8 mouse cellular contexts compared by ENCODE assay signal in the genomic region with DNA sequence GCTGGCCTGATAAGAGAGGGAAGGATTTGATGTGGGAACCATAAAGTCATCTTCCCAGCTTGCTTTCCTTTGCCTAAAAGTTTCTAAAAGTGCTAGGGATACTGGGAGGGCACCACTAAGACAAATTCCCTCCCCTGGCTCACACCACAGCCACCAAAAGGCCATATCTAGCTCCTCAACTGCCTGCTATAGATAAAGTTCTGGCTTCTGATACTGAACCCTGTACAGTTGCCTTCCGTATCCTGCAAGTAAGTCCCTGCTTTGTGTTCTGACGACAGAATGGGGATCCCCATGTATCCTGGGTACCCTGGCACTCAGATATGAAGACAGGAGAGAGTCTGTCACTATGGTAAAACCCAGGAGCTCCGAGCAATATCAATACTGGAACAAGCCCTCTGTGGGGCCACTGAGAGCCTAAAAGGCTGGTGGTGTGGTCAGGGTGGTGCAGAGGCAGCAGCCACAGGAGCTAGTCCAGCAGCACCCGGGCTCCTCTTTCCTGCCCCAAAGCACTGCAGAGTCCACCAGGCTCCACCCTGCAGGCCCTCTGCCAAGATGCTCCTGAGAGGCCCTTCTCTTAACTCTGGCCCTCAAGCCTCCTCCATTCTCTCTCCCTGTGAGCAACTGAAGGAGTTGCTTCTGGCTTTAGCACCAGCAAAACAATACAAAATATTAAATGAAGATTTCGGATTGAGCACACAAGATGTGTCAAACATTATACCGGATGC. TPM values are rescaled to one million over a fixed set of nuclear protein-coding genes. Genes with fewer than 3 reads are reported as not detected.
DNase-seq lines count a peak whose midpoint lies in the region; ATAC-seq and TF ChIP-seq lines count a peak whose summit lies in the region.

No protein-coding gene starts in this region.

- H3K4me1 ChIP-seq in heart, adult 2 months (ENCODE audit: control insufficient read depth, insufficient read depth, low read length), result peaks cover 2% of the 10 kb centered on the region; the same call in 1 of the 2 replicates
- peaks cover 8% of the 10 kb centered on the region for H3K4me1 ChIP-seq in heart, embryonic 11.5 days (ENCODE audit: control insufficient read depth, insufficient read depth, low read length)
- H3K4me1 ChIP-seq in hindbrain, embryonic 14.5 days (replicated peaks; ENCODE audit: control insufficient read depth, insufficient read depth, low read length), result peaks cover 53% of the 10 kb centered on the region
- H3K4me1 ChIP-seq in midbrain, embryonic 12.5 days, result peaks cover 59% of the 10 kb centered on the region

- peak; percentile 59 to 60 for DNase-seq in heart, adult 2 months
- DNase-seq in cerebellum, postnatal 14 days, result peak; percentile 63 to 71
- DNase-seq in hindbrain, embryonic 14.5 days (ENCODE audit: low spot score), result no peak
- DNase-seq in layer of hippocampus, adult 18-20 months (ENCODE audit: low spot score in 2 of 2), result no peak
- no peak for DNase-seq in left cerebral cortex, postnatal 4 days
- DNase-seq in frontal cortex, postnatal 36 days (ENCODE audit: low spot score in 2 of 2), result no peak

- no peaks in the 10 kb centered on the region for H3K9me3 ChIP-seq in heart, embryonic 11.5 days (replicated peaks; ENCODE audit: control insufficient read depth, low read length)
- H3K9me3 ChIP-seq in hindbrain, embryonic 14.5 days (ENCODE audit: control insufficient read depth, low read length), result no peaks in the 10 kb centered on the region
- no peaks in the 10 kb centered on the region for H3K9me3 ChIP-seq in midbrain, embryonic 12.5 days

- TF ChIP-seq POLR2A in heart, adult 2 months (IDR thresholded peaks at IDR 0.05; ENCODE audit: insufficient read depth, low read depth, low read length), result no peak

- TF ChIP-seq EP300 in heart, adult 2 months (IDR thresholded peaks at IDR 0.05; ENCODE audit: insufficient read depth, low read depth, low read length), result no peak

- no peak overlapping the region for H3K27ac ChIP-seq in heart, adult 2 months
- no peak overlapping the region for H3K27ac ChIP-seq in heart, embryonic 11.5 days (ENCODE audit: low read depth, low read length)
- peak overlapping the region; percentile 81 for H3K27ac ChIP-seq in hindbrain, embryonic 14.5 days
- H3K27ac ChIP-seq in midbrain, embryonic 12.5 days (replicated peaks), result peak overlapping the region; percentile 79

- no peak for ATAC-seq in heart, embryonic 11.5 days (replicated peaks; ENCODE audit: insufficient number of reproducible peaks, low FRiP score, low TSS enrichment)
- ATAC-seq in hindbrain, embryonic 14.5 days (ENCODE audit: low FRiP score), result no peak
- ATAC-seq in midbrain, embryonic 12.5 days (ENCODE audit: low FRiP score, low read depth), result no peak

- no peak overlapping the region for H3K4me3 ChIP-seq in heart, adult 2 months
- no peak overlapping the region for H3K4me3 ChIP-seq in heart, embryonic 11.5 days (ENCODE audit: low read depth, low read length)
- no peak overlapping the region for H3K4me3 ChIP-seq in hindbrain, embryonic 14.5 days (replicated peaks; ENCODE audit: low read length)
- H3K4me3 ChIP-seq in midbrain, embryonic 12.5 days, result no peak overlapping the region

- 50% methylated on average over 6 of the region's 6 CpGs for WGBS in heart, adult 2 months
- WGBS in heart, embryonic 11.5 days (ENCODE audit: insufficient replicate concordance), result 74% methylated on average over 6 of the region's 6 CpGs
- WGBS in hindbrain, embryonic 14.5 days, result 74% methylated on average over 6 of the region's 6 CpGs
- WGBS in midbrain, embryonic 12.5 days, result 72% methylated on average over 6 of the region's 6 CpGs

- no peak overlapping the region for H3K4me2 ChIP-seq in heart, embryonic 11.5 days
- H3K4me2 ChIP-seq in hindbrain, embryonic 14.5 days (replicated peaks), result peak overlapping the region; percentile 72
- peak overlapping the region; percentile 92 for H3K4me2 ChIP-seq in midbrain, embryonic 12.5 days (replicated peaks)

- no peaks in the 10 kb centered on the region for H3K36me3 ChIP-seq in heart, adult 2 months (ENCODE audit: control insufficient read depth, insufficient read depth, low read length)
- no peaks in the 10 kb centered on the region for H3K36me3 ChIP-seq in heart, embryonic 11.5 days (ENCODE audit: control insufficient read depth, insufficient read depth, low read length)
- H3K36me3 ChIP-seq in hindbrain, embryonic 14.5 days (replicated peaks; ENCODE audit: control insufficient read depth, insufficient read depth), result peaks cover 21% of the 10 kb centered on the region
- peaks cover 20% of the 10 kb centered on the region for H3K36me3 ChIP-seq in midbrain, embryonic 12.5 days

- no peak overlapping the region for H3K9ac ChIP-seq in heart, adult 2 months (ENCODE audit: low read depth, low read length)
- H3K9ac ChIP-seq in heart, embryonic 11.5 days (ENCODE audit: low read depth, low read length), result no peak overlapping the region
- peak overlapping the region; percentile 13; the same call in 1 of the 2 replicates for H3K9ac ChIP-seq in hindbrain, embryonic 14.5 days
- no peak overlapping the region; the same call in 1 of the 2 replicates for H3K9ac ChIP-seq in midbrain, embryonic 12.5 days (replicated peaks)

- no peaks in the 10 kb centered on the region for H3K79me2 ChIP-seq in heart, adult 2 months (replicated peaks; ENCODE audit: control insufficient read depth, insufficient read depth, low read length)

- no peaks in the 10 kb centered on the region for H3K27me3 ChIP-seq in heart, adult 2 months (ENCODE audit: control insufficient read depth, insufficient read depth, low read length)
- peaks cover 55% of the 10 kb centered on the region for H3K27me3 ChIP-seq in heart, embryonic 11.5 days (ENCODE audit: control insufficient read depth, insufficient read depth, low read length)
- no peaks in the 10 kb centered on the region for H3K27me3 ChIP-seq in hindbrain, embryonic 14.5 days (ENCODE audit: control insufficient read depth, insufficient read depth, low read length)
- H3K27me3 ChIP-seq in midbrain, embryonic 12.5 days, result peaks cover 12% of the 10 kb centered on the region; the same call in 1 of the 2 replicates

- intact Hi-C loops in heart, adult 2 months (cut with DNase I), result no loop called here
- intact Hi-C loops in left cerebral cortex, postnatal 4 days (cut with DNase I), result no loop called here

- no peak for TF ChIP-seq CTCF in heart, adult 2 months (IDR thresholded peaks at IDR 0.05)

RNA-seq across cellular contexts. Expression of a gene that starts 8.0 kb away (rescaled TPM):
- 1 to 10 TPM in 1 of 2 experiments, under 1 TPM in 1; 0.63 to 1.1 TPM for total RNA-seq in heart, adult 2 months (2021)
- polyA plus RNA-seq in heart, adult 2 months (2012; rRNA removed), result 2.4 and 2.8 TPM in 2 replicates
- 0.67 and 0.89 TPM in 2 replicates for polyA plus RNA-seq in heart, embryonic 11.5 days (2014; fragmentation: Nextera tagmentation; extraction: Ambion mirVana)
- polyA plus RNA-seq in hindbrain, embryonic 14.5 days (2014; fragmentation: Nextera tagmentation; extraction: Ambion mirVana), result 2.9 and 4.2 TPM in 2 replicates
- polyA plus RNA-seq in midbrain, embryonic 12.5 days (2016; fragmentation: Nextera tagmentation; extraction: Ambion mirVana), result 7.4 TPM in 2 replicates
- 1 to 10 TPM; 3.7 to 6.2 TPM for total RNA-seq in layer of hippocampus, adult 18-20 months (2021)
- total RNA-seq in left cerebral cortex, postnatal 4 days (2021), result 1 to 10 TPM; 2.8 to 3.2 TPM

RNA-seq across cellular contexts. Expression of a gene that starts 10.7 kb away (rescaled TPM):
- 1 to 10 TPM; 3.8 to 4.5 TPM for total RNA-seq in heart, adult 2 months (2021)
- polyA plus RNA-seq in heart, adult 2 months (2012; rRNA removed), result 6.9 and 7.1 TPM in 2 replicates
- polyA plus RNA-seq in heart, embryonic 11.5 days (2014; fragmentation: Nextera tagmentation; extraction: Ambion mirVana), result 2.7 and 4.1 TPM in 2 replicates
- polyA plus RNA-seq in hindbrain, embryonic 14.5 days (2014; fragmentation: Nextera tagmentation; extraction: Ambion mirVana), result 68.8 and 74.5 TPM in 2 replicates
- polyA plus RNA-seq in midbrain, embryonic 12.5 days (2016; fragmentation: Nextera tagmentation; extraction: Ambion mirVana), result 105 and 112 TPM in 2 replicates
- 100 to 1,000 TPM; 350 to 365 TPM for total RNA-seq in layer of hippocampus, adult 18-20 months (2021)
- 100 to 1,000 TPM; 306 to 339 TPM for total RNA-seq in left cerebral cortex, postnatal 4 days (2021)

RNA-seq across cellular contexts. Expression of a gene that starts 15.7 kb away (rescaled TPM):
- total RNA-seq in heart, adult 2 months (2021), result not detected
- 0.50 and 0.84 TPM in 2 replicates for polyA plus RNA-seq in heart, adult 2 months (2012; rRNA removed)
- 0.93 and 2.0 TPM in 2 replicates for polyA plus RNA-seq in heart, embryonic 11.5 days (2014; fragmentation: Nextera tagmentation; extraction: Ambion mirVana)
- polyA plus RNA-seq in hindbrain, embryonic 14.5 days (2014; fragmentation: Nextera tagmentation; extraction: Ambion mirVana), result 2.0 and 2.4 TPM in 2 replicates
- polyA plus RNA-seq in midbrain, embryonic 12.5 days (2016; fragmentation: Nextera tagmentation; extraction: Ambion mirVana), result 4.7 and 7.4 TPM in 2 replicates
- total RNA-seq in layer of hippocampus, adult 18-20 months (2021), result under 1 TPM; 0.20 to 0.86 TPM
- under 1 TPM; 0.60 to 0.72 TPM for total RNA-seq in left cerebral cortex, postnatal 4 days (2021)

RNA-seq across cellular contexts. Expression of a gene that starts 15.9 kb away (rescaled TPM):
- 10 to 100 TPM; 19.6 to 23.1 TPM for total RNA-seq in heart, adult 2 months (2021)
- 35.6 and 36.8 TPM in 2 replicates for polyA plus RNA-seq in heart, adult 2 months (2012; rRNA removed)
- polyA plus RNA-seq in heart, embryonic 11.5 days (2014; fragmentation: Nextera tagmentation; extraction: Ambion mirVana), result 12.5 and 13.6 TPM in 2 replicates
- polyA plus RNA-seq in hindbrain, embryonic 14.5 days (2014; fragmentation: Nextera tagmentation; extraction: Ambion mirVana), result 32.7 TPM in 2 replicates
- polyA plus RNA-seq in midbrain, embryonic 12.5 days (2016; fragmentation: Nextera tagmentation; extraction: Ambion mirVana), result 26.1 and 27.2 TPM in 2 replicates
- 10 to 100 TPM; 31.7 to 32.8 TPM for total RNA-seq in layer of hippocampus, adult 18-20 months (2021)
- total RNA-seq in left cerebral cortex, postnatal 4 days (2021), result 10 to 100 TPM; 34.0 to 34.5 TPM

RNA-seq across cellular contexts. Expression of a gene that starts 43.5 kb away (rescaled TPM):
- 10 to 100 TPM; 12.7 to 29.3 TPM for total RNA-seq in heart, adult 2 months (2021)
- 19.1 and 24.5 TPM in 2 replicates for polyA plus RNA-seq in heart, adult 2 months (2012; rRNA removed)
- polyA plus RNA-seq in heart, embryonic 11.5 days (2014; fragmentation: Nextera tagmentation; extraction: Ambion mirVana), result 15.3 and 17.7 TPM in 2 replicates
- 34.6 and 35.5 TPM in 2 replicates for polyA plus RNA-seq in hindbrain, embryonic 14.5 days (2014; fragmentation: Nextera tagmentation; extraction: Ambion mirVana)
- polyA plus RNA-seq in midbrain, embryonic 12.5 days (2016; fragmentation: Nextera tagmentation; extraction: Ambion mirVana), result 36.1 and 37.7 TPM in 2 replicates
- total RNA-seq in layer of hippocampus, adult 18-20 months (2021), result 100 to 1,000 TPM in 1 of 2 experiments, 10 to 100 TPM in 1; 99.0 to 111 TPM
- total RNA-seq in left cerebral cortex, postnatal 4 days (2021), result 10 to 100 TPM; 74.6 to 75.8 TPM

Comparison
In these comparisons a context has a peak if more than half of its experiments do, and no peak if none do; other contexts are left out.
1. DNase-seq: peak in heart, adult 2 months (2 of 2) and cerebellum, postnatal 14 days (2 of 2); none in hindbrain, embryonic 14.5 days (single experiment), layer of hippocampus, adult 18-20 months (0 of 2), left cerebral cortex, postnatal 4 days (single experiment) and frontal cortex, postnatal 36 days (0 of 2).
2. H3K27ac ChIP-seq: peak in hindbrain, embryonic 14.5 days (single experiment) and midbrain, embryonic 12.5 days (single experiment); none in heart, adult 2 months (single experiment) and heart, embryonic 11.5 days (single experiment).